Mouse (Mus musculus) liver, adult 2 months (tissue): ENCODE data around the gene Clnk. TPM values are rescaled to one million over a fixed set of nuclear protein-coding genes. Genes with fewer than 3 reads are reported as not detected.

Experiments used
- DNase-seq: peaks from one replicate; pipeline ENCODE4 v3.0.0-alpha.2; 2011; ENCODE audit warnings: low read depth, low spot score; ENCODE audit errors: extremely low read depth
- H3K27ac ChIP-seq: fragments of 200-500 bp; replicated peaks from 2 replicates; pipeline ENCODE4 v1.5.1; 2012; ENCODE audit warnings: low read depth, mild to moderate bottlenecking, control low read depth, inconsistent platforms, low read length; ENCODE audit not compliant: insufficient read depth
- H3K27me3 ChIP-seq: fragments of 200-500 bp; 2 replicates; pipeline ENCODE4 v1.6.1; 2012; ENCODE audit warnings: mild to moderate bottlenecking, moderate library complexity, low read length, inconsistent platforms; ENCODE audit not compliant: control insufficient read depth, insufficient read depth
- H3K36me3 ChIP-seq: fragments of 200-500 bp; 2 replicates; pipeline ENCODE4 v1.6.1; 2012; ENCODE audit warnings: low read length, inconsistent platforms; ENCODE audit not compliant: control insufficient read depth, insufficient read depth
- H3K4me1 ChIP-seq: fragments of 200-500 bp; 2 replicates; pipeline ENCODE4 v1.6.1; 2011; ENCODE audit warnings: low read length; ENCODE audit not compliant: control insufficient read depth, insufficient read depth
- H3K4me3 ChIP-seq: fragments of 200-500 bp; 2 replicates; pipeline ENCODE4 v1.5.1; 2011; ENCODE audit warnings: low read depth, mild to moderate bottlenecking, control low read depth, low read length, moderate library complexity; ENCODE audit not compliant: insufficient read depth
- H3K79me2 ChIP-seq: fragments of 200-500 bp; 2 replicates; pipeline ENCODE4 v1.6.1; 2012; ENCODE audit warnings: inconsistent platforms, mild to moderate bottlenecking, low read length, moderate library complexity; ENCODE audit not compliant: control insufficient read depth, insufficient read depth
- H3K9ac ChIP-seq: fragments of 200-500 bp; 2 replicates; pipeline ENCODE4 v1.6.1; 2012; ENCODE audit warnings: low read depth, mild to moderate bottlenecking, control low read depth, inconsistent platforms, low read length
- CTCF ChIP-seq: fragments of 200-500 bp; IDR thresholded peaks from 2 replicates; pipeline ENCODE4 v1.5.1; 2011; ENCODE audit warnings: low read depth, low read length, control low read depth
- POLR2A ChIP-seq: fragments of 200-500 bp; IDR thresholded peaks from 2 replicates; pipeline ENCODE4 v1.6.1; 2011; ENCODE audit warnings: low read length, control low read depth; ENCODE audit not compliant: insufficient read depth; ENCODE audit errors: extremely low read depth
- whole genome bisulfite sequencing: fragments of 180-500 bp; shearing (Covaris S2); methylation state at CpG from one replicate; pipeline ENCODE4 v1.1.7; 2018; 5-methylcytosine and 5-hydroxymethylcytosine counted together
- polyA plus RNA-seq: library from polyadenylated mRNA; depleted of rRNA; stranded (reverse); fragments of >200 nt; gene quantifications from 2 replicates; pipeline ENCODE4 v1.2.3, GENCODE M21; 2012
- total RNA-seq: library from RNA; depleted of rRNA; stranded (reverse); fragments of >200 nt; gene quantifications from 2 replicates; pipeline ENCODE4 v1.2.3, GENCODE M21; 2014

Clnk gene
- total and polyA plus RNA-seq, 2 experiments: not detected

- 62% methylated on average over 9 of the region's 9 CpGs for WGBS
- Histone ChIP-seq H3K36me3 (no peaks in the 10 kb centered on the region), H3K9ac (no peak overlapping the region), H3K4me3 (no peak overlapping the region), H3K27ac (no peak overlapping the region), H3K4me1 (no peaks in the 10 kb centered on the region), H3K27me3 (no peaks in the 10 kb centered on the region), H3K79me2 (no peaks in the 10 kb centered on the region)
- DNase-seq: no peak
- TF ChIP-seq CTCF (no peak), POLR2A (no peak)
These were observed 63.1 kb downstream of the Clnk start for GRCm38 (mm10) chr5:38813391-38814109.

GRCm38 (mm10) chr5:38812916-38813315, 63.7 kb downstream of the Clnk start:
- H3K36me3 ChIP-seq: no peaks in the 10 kb centered on the region
- no peak overlapping the region for H3K27ac ChIP-seq
- H3K4me1 ChIP-seq: no peaks in the 10 kb centered on the region
- H3K9ac ChIP-seq: no peak overlapping the region
- H3K27me3 ChIP-seq: no peaks in the 10 kb centered on the region
- no peak for DNase-seq
- H3K79me2 ChIP-seq: no peaks in the 10 kb centered on the region
- WGBS: 75% methylated on average over 7 of the region's 7 CpGs
- TF ChIP-seq POLR2A (no peak), CTCF (no peak)
- no peak overlapping the region for H3K4me3 ChIP-seq

GRCm38 (mm10) chr5:38812386-38812785, 64.2 kb downstream of the Clnk start:
- Histone ChIP-seq H3K79me2 (no peaks in the 10 kb centered on the region), H3K9ac (no peak overlapping the region), H3K36me3 (no peaks in the 10 kb centered on the region), H3K27ac (no peak overlapping the region), H3K4me1 (no peaks in the 10 kb centered on the region), H3K27me3 (no peaks in the 10 kb centered on the region), H3K4me3 (no peak overlapping the region)
- DNase-seq: no peak
- no peak for TF ChIP-seq CTCF
- no peak for TF ChIP-seq POLR2A
- WGBS: 59% methylated on average over 7 of the region's 7 CpGs

GRCm38 (mm10) chr5:38798910-38799309, 77.7 kb downstream of the Clnk start:
- Histone ChIP-seq H3K36me3 (no peaks in the 10 kb centered on the region), H3K9ac (no peak overlapping the region), H3K79me2 (no peaks in the 10 kb centered on the region), H3K4me1 (no peaks in the 10 kb centered on the region), H3K27ac (no peak overlapping the region), H3K27me3 (no peaks in the 10 kb centered on the region), H3K4me3 (no peak overlapping the region)
- TF ChIP-seq CTCF: no peak
- TF ChIP-seq POLR2A: no peak
- DNase-seq: no peak
- WGBS: 91% methylated on average over 7 of the region's 7 CpGs

- Histone ChIP-seq H3K36me3 (no peaks in the 10 kb centered on the region), H3K4me1 (no peaks in the 10 kb centered on the region), H3K9ac (no peak overlapping the region), H3K27ac (no peak overlapping the region), H3K79me2 (no peaks in the 10 kb centered on the region), H3K4me3 (no peak overlapping the region), H3K27me3 (no peaks in the 10 kb centered on the region)
- no peak for TF ChIP-seq POLR2A
- no peak for TF ChIP-seq CTCF
- DNase-seq: no peak
- 76% methylated on average over 11 of the region's 11 CpGs for WGBS
These were observed 81.5 kb downstream of the Clnk start for GRCm38 (mm10) chr5:38795139-38795538.

GRCm38 (mm10) chr5:38791116-38791515, 85.5 kb downstream of the Clnk start:
- Histone ChIP-seq H3K27ac (no peak overlapping the region), H3K4me1 (no peaks in the 10 kb centered on the region), H3K9ac (no peak overlapping the region), H3K27me3 (no peaks in the 10 kb centered on the region), H3K79me2 (no peaks in the 10 kb centered on the region), H3K4me3 (no peak overlapping the region), H3K36me3 (no peaks in the 10 kb centered on the region)
- WGBS: 72% methylated on average over 2 of the region's 2 CpGs
- no peak for DNase-seq
- TF ChIP-seq POLR2A (no peak), CTCF (no peak)
